Mouse (Mus musculus) heart, postnatal 0 days (tissue): ENCODE measurements around the gene Ntn3.

Source experiments
- CTCF ChIP-seq: IDR thresholded peaks from 2 replicates; pipeline ENCODE4 v1.5.1; 2016; ENCODE audit warnings: antibody characterized with exemption, control low read depth, low read depth
- EP300 ChIP-seq: IDR thresholded peaks from 2 replicates; pipeline ENCODE4 v1.6.1; 2016; ENCODE audit warnings: antibody characterized with exemption, low read depth

GRCm38 (mm10) chr17:24199741-24200140 is 9.6 kb downstream of the Ntn3 start:
- no peak for TF ChIP-seq CTCF
- TF ChIP-seq EP300, result no peak
